Mouse (Mus musculus) embryo, embryonic 10.5 days (tissue): ENCODE results near the gene Dnajc25.

Source experiments
- DNase-seq: peaks from one replicate; pipeline ENCODE4 v3.0.0-alpha.2; 2015; ENCODE audit warnings: low spot score

The Dnajc25 gene

DNA sequence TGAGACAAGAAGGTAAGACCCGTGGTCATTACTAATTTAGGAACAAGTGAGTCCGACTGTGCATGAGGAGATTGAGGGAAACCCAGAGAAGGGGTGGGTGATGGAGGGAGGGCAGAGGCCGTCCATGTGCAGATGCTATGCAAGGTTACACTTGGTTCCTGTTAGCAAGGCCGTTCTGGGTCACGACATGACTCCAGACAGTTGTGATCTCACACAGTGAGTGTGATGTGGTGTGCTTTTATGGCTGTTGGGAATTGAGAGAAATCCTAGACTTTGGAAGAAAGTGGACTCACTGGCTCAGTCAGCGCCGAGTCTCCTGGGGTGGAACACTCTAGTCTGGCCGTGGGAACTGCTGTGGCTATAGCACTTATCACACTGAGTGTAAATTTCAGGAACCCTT lies 11.3 kb downstream of the Dnajc25 start:
- DNase-seq, result peak; percentile 55

DNA sequence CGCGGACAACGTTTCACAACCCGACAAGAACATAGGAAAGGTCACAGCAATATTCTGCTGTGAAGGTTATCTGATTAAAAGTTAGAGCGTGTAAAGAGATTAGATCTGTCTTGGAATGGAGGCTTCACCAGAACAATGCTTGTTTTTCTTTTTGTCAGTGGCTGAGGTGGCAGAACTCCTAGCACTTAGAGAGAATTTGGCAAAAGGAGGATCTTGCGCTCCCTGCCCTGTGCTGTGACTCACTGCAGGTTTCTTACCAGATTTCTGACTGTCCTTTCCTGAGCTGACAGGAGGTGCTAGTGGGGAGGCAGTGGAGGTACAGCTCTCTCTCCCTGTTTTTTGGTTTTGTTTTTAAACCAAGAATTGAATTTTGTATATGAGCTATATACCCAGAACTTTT lies 12.2 kb downstream of the Dnajc25 start:
- DNase-seq, result no peak

DNA sequence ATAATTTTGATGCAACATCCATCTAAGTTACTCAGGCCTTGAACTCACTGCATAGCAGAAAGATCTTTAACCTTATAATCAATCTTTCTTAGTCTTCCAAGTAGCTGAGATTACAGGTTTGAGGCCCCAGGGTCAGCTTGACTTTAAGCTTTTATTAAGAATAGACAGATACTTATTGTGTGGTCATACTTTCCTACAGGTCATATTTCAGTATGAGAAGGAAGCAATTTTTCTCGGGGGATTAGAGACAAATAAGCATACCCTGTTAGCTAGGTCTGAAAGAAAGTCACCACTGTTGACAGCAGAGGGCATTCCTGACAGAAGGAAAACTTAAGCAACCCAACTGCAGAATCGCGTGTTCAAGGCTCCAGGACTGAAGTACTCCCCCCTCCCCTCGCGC lies 13.1 kb downstream of the Dnajc25 start:
- DNase-seq, result no peak

DNA sequence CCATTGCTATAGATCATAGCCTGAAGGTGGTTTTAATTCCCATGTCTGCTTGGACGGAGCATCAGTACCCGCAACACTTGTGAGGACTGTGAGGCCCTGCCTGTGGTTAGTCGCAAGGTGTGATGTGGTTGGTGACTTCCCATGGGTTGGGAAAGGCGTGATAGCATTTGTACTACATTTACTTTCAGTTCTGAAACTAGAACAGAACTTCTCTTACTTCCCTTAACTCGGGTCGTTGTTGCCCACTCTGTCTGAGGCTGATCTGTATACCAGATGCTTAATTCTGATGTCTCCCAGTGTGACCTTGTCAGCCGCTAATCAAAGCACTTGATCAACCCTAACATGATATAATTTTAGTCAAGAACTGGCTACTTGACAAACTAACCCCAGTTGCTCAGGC lies 14.3 kb downstream of the Dnajc25 start:
- DNase-seq, result no peak

DNA sequence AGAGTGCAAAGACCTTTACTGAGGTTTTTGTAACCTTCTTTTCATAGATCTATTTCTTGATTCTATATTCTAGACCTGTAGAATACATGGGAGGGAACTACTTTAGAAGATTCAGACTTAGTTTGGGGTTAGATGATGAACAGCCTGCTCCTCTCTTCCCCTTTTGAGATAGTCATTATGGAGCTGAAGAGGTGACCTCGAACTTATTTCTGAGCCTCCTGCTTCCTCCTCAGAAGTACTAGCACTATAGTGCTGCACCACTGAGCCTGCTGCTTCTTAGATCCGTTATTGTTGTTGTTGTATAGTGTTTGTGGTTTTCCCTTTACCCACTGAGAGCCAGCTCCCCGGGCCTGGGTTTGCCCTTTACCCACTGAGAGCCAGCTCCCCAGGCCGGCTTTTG lies 14.8 kb downstream of the Dnajc25 start:
- no peak for DNase-seq

DNA sequence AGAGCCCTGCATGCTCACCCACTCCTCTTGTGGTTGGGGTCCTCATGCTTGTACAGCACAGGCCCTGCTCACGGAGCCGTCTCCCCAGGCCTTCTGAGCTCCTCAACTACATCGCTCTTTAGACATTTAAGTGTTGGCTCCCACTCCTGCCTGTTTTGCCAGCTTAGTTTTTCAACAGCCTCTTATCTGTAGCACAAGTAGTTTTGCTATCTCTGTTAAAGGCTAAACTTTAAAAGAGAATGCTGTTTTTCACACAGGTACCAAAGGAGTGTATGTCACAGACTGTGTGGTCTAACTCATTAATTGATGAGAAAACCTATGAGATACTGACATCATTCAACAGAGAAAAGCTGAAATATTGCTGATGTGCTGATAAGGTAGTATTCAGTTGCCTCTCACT lies 16.6 kb downstream of the Dnajc25 start:
- DNase-seq, result no peak

DNA sequence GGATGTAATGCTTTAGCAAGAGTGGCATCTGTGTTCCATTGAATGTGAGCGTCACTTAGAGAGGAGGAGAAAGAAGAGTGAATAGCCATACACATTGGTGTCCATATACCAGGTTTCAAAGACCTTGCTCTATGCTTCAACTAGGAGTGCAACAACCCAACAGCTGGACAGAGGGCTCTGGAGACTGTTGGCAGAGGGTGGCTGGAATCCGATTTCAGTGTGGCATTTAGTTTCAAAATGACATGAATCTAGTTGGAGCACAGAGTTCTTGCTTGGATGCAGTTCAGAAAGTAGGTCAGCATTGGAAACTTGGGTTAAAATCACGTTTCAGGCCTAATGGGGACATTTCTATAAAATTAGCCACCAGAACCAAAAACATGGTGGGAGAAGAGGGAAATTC lies 20.3 kb downstream of the Dnajc25 start:
- DNase-seq, result no peak

DNA sequence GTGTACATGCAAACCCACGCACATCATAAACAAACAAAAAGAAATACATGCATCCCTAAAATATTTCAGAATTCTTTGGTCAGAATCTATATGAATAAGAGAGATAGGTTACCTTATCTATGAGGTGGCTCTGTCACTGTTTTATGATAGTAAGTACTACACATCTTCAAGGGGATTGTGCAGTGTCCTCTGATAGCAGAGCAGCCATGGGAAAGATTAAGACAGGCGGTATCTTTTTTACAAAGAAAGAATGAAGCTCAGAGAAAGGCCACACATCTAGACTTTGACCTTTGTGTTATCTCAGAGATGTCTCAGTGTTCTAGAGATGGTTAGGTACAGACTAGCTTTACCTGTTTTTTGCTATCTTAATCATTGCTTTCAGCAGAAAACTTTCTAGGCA lies 22.1 kb downstream of the Dnajc25 start:
- DNase-seq, result no peak

DNA sequence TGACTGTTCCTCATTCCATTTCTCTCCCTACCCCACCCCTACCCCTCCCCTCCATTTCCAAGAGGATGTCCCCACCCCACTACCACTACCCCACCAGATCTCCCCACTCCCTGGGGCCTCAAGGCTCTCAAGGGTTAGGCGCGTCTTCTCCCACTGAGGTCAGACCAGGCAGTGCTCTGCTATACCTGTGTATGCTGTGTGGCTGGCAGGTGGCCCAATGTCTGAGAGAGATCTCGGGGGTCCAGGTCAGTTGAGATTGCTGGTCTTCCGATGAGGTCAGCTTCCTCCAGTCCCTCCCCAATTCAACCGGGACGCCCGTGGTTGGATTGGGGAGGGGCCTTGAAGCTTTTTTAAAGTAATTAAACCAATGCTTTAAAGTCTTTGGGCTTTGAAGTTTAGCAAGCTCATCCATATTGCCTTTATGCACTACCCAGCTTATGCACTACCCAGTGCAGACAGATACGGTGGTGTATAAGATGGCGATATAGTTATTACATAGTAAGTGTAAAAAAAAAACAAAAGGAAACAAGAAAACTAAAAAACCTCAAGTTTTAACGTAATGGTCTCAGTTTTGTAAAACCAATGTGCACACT lies 39.6 kb downstream of the Dnajc25 start:
- DNase-seq, result no peak

DNA sequence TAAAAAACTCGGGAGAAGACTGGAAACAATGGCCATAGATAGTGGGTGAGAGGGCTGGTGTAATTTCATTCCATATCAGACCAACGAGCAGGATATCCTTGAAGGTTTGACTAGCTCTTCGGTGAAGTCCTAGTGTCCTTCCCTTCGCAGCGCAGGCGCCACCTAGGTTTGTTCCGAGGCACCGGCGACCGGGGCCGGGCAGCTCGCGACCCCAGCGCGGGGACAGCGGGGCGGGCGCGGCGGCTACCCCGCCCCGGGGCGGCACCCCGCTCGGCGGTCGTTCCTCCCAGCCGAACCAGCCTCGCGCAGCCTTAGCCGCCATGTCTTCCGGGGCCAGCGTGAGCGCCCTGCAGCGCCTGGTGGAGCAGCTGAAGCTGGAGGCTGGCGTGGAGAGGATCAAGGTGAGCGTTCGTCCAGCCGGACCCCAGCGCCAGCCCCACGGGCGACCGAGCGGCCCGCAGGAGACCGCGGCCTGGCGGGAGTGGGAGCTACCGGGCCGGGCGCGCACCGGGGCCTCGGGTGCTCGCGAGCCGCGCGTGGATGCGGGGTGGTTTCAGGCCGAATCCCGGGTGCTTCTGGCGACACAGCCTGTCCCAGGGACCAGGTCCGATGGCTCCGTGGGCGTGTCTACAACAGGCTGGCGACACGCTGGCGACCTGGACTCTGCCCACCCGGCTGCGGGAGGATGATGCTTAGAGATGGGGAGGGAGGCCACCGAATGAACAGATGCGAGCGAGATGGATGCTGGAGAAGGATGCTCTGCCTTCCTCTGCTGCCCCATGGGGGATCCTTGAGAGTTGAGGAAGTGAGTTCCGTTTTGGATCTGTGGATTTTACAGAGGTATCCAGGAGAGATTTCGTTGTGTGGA lies 40.3 kb downstream of the Dnajc25 start, which contains the start of gene Gng10:
TSS of gene Gng10 (plus strand) at position 171 of the 868 bp plus-strand sequence.
- peak; percentile 68 for DNase-seq

DNA sequence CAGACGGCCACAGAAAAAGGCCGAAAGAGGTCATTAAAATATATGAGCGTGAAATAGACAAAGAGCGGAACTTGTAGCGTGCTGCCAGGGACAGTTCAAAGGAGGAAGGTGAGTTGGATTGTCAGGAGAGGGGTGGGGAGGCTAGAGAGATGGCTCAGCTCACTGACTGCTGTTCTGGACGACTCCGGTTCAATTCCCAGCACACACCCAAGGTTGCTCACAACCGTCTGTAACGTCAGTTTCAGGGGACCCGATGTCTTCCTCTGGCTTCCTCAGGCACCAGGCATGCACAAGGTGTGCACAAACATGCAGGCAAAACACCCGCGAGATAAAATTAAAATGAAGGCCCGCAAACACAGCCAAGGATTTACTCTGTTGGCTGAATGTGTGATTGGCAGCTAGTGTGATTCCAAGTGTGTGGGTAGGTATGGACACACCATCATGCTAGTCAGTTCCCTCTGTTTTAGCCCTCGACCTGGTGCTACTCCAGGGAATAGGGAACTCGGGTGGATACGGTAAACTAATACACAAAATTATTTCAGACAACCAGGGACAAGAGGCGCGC lies 41.0 kb downstream of the Dnajc25 start:
- no peak for DNase-seq

DNA sequence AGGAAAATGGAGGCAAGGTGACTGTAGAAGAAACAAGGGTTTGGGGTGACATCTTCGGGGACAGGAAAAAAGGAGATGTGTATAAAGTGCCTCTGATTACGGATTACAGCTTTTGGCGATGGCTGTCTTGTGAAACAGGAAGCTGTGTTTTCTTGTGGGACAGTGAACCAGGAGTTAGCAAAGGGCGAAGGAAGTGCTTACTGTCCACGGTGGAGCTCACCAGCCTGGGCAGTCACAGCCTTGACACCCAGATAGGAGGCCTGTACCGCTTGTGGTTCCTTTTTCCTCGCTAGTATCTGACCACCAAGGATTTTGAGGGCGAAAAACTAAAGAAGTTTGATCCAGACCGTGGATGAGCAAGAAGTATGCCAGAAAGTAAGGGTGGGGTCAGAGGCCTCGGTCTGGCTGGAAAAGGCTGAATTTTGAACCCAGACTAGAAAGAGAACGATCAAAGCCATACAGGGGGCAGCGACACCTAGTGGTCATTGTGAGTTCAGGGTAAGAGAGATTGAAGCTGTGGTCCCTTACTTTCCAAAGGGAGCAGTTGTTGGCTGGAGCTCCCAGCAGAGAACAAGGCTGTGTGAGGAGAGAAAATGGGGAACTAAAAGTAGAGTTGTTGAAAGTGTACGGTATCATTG lies 41.7 kb downstream of the Dnajc25 start:
- DNase-seq, result peak; percentile 92

DNA sequence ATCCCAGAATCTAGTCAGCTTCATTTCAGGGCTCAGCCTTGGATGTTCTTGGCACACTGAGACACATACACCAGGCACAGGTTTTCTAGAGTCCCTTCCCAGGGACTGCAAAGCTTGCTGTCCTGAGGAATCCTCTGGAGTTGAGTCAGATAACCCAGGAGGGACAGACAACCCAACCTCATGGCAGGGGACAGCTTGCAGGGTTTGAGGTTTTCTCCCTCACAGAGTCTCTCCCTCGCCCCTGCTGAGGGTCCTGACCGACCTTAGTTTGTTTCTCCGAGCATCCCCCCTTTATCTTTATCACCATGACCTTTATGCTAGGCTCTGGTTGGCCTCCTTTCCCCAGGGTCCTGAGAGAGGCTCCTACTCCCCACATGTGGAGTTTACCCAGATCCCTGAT lies 42.7 kb downstream of the Dnajc25 start:
- DNase-seq, result no peak

DNA sequence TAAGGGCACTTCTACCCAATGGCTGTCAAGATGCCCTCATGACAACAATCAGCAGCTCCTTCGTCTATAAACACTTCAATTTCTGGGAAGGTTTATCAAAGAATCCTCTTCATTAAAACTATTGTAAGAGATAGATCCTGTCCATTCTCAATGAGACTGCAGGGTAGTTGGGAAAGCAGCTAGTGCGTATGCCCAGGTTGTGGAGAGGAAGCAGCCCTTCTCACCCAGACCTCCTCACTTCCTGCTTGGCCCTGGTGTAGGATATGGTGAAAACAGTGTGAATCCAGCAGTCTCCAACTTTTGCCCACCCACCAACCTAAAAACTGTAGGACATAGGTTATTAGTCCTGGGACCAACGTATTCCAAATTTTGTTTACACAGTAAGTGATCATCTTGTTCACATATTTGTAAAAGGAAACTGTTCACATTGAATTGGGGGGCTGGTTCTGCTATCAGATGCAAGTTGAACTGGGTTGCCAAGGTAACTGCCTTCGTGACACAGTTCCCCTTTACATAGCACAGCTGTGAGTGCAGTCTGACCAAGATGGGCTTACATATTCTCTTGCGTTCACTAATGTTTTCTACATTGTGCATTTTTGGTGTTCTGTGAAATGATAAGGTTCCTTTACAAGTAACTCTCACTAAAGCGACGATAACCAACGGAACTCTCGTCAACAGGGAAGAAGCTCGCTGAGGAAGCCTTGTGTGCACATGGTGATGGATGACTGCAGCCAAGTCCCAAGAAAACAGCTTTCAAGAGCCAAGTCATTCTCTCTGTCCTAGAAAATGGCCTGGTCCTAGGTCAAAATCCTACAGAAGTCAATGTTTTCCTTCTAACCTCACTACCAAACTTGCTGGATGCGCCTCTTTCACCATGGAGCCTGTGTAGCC lies 45.8 kb downstream of the Dnajc25 start:
- DNase-seq, result no peak

DNA sequence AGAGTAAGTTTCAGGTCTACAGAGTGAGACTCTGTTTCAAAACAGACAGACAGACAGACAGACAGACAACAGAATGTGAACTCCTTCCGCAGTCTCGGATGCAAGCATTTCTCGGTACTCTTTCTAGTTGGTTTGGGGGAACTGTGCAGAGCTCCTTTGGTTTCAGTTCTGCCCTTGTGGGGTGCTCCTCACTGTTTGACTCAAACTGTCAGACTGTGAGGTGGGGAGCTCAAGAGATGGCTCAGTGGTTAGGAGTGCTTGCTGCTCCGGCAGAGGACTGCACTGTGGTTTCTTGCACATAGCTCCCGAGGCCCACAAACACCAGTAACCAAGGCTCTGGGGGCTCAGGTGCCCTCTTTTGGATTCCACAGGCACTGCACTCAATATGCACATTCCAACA lies 48.2 kb downstream of the Dnajc25 start:
- DNase-seq, result no peak

DNA sequence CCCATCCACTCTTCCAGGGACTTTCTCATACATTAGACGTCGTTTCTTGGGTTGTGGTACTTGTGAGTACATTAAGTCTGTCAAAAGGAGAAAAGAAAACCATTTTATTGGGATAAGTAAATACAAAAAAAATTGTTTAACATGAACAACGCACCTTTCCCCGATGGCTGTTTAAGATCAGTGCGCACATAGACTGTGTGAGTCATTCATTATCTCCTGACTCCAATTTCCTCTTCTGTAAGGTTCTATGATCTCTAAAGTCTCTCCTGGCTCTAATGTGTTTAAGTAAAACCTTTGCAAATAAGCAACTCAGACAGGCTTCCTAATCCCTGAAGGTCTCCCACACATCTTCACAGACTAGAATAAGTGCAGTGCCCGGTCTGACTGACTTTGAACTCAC lies 49.0 kb downstream of the Dnajc25 start:
- DNase-seq, result no peak

DNA sequence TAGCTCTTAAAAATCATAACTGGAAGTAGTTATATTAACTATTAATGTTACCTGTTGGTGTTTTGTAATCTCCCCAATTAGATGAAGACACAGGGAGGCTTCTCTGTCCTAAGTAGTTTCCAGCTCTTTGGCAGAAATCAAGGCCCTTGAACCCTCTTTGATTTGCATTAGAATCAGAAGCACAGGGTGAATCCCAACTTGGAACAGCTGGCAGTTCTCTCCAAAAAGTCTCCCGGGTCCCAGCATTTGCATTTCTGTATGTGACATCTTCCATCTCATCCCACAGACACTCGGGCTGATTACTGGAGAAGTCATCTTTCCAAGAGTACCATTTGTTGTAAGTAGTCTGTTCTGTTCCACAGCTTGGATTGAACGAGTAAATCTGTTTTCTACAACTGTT lies 52.4 kb downstream of the Dnajc25 start:
- DNase-seq, result no peak

DNA sequence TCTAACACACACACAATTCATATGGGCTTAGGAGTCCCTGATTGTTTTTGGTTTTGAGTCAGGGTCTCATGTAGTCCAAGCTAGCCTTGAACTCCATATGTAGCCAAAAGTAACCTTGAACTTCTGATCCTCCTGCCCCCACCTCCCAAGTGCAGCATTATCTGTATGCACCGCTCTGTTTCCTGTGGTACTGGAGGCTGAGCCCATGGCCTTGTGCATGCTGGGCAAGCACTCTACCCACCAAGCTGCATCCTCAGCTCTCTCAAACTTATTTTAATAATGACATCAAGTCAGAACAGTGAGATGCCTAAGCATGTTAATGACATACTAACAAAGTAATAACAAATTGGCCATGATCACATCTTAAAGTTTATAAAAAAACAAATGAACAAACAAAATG lies 56.2 kb downstream of the Dnajc25 start:
- DNase-seq, result no peak

DNA sequence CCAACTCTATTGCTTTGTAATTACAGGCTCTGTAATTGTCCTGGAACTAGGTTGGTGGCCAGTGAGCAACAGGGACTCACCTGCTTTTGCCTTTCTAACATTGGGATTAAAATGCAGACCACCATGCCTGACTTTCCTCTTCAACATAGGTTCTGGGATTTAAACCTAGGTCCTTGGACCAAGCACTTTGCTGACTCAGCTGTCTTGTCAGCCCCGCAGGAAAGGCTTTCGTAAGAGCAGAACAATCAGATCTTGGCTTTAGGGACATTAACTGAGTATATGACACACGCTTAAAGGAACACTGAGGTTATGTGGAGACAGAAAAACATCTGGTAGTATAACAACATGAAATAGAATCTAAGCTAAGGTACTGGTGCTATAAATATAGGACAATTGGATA lies 63.1 kb downstream of the Dnajc25 start:
- no peak for DNase-seq

DNA sequence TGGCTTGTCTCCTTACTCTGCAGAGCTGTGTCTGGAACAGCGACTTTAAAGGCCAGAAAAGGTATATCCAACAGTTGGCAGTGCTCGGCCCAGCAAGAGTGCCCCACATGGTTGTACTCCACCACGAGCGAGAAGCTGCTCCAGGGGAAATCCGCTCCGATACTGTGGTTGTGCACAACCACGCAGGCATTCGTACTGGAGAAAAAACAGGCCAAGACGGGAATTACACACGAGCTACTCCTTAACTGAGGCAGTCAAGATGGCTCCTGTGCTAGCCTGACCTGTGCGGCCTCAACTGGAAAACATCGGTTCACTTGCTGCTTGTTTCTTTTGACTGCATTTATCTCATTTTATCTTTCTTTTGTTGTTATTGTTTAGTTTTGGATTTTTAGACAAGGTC lies 67.7 kb downstream of the Dnajc25 start:
- no peak for DNase-seq

DNA sequence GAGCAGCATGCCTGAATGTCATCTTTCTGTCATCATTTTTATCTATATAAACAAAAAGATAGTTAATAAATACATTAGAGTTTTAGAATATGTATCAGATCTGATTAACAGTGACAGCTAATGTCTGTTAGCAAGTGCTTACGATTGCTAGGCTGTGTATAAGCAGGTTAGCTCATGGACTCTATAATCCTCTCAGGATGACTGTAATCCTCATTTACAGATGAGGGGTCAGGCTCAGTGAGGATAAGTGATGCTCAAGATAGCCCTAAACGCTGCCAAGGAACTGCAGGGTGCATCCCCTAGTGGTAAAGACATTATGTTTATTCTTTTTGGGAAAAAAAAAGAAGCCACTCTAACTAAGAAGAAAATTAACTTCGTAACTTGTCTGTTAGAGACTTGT lies 74.4 kb downstream of the Dnajc25 start:
- DNase-seq, result no peak
